Mouse (Mus musculus): Measurements from ENCODE around the gene Ankfy1. TPM values are rescaled to one million over a fixed set of nuclear protein-coding genes. Genes with fewer than 3 reads are reported as not detected.
"Not testable (repeated sequence)": the region's sequence is repeated elsewhere in the genome, so short reads cannot be mapped to it uniquely, and the experiment has no call there.

Ankfy1 gene
- polyA plus RNA-seq, 1 experiment from 2014 or later = 24.6 TPM

DNA sequence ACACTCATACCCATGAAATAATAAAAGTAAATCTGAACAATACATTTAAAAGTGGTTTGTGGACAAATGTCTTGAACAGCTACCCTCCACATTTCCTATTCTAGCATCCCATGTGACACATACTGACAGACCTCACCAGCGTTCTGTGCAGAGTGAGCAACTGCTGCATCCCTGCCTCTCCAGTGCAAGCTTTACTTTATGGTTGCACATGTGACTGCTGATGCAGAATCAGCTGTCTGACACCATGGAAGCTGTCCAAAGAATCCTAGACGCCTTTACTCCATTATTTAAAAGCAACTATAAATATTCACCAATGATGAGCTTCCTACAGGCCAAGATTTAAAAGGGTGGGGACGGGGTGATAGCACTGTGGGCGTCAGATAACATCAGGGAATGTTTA lies 81.7 kb downstream of the Ankfy1 start:
- no peak overlapping the region for H3K27ac ChIP-seq (ENCODE audit: low read length)
- ATAC-seq (ENCODE audit: low FRiP score, low TSS enrichment) = no peak
- H3K9ac ChIP-seq (replicated peaks; ENCODE audit: low read length) = no peak overlapping the region
- H3K4me1 ChIP-seq (ENCODE audit: insufficient read depth, low read length) = no peaks in the 10 kb centered on the region
- H3K4me3 ChIP-seq (ENCODE audit: low read length) = no peak overlapping the region
- no peaks in the 10 kb centered on the region for H3K27me3 ChIP-seq (ENCODE audit: insufficient read depth, low read length)
- H3K4me2 ChIP-seq (replicated peaks; ENCODE audit: low read depth, low read length) = no peak overlapping the region
- H3K36me3 ChIP-seq (ENCODE audit: insufficient read depth, low read length) = peaks cover 20% of the 10 kb centered on the region
- WGBS = 60% methylated on average over 4 of the region's 4 CpGs
- H3K9me3 ChIP-seq (ENCODE audit: low read length) = no peaks in the 10 kb centered on the region

DNA sequence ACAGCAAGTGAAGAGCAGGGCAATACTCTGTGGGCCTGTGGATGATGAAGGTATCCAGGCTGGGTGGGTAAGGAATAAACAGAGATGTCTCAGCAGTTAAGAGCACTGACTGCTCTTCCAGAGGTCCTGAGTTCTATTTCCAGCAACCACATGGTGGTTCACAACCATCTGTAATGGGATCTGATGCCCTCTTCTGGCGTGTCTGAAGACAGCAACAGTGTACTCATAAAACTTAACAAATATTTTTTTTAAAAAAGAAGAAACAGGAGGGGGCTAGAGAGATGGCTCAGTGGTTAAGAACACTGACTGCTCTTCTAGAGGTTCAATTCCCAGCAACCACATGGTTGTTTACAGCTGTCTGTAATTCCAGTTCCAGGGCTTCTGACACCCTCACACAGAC lies 82.8 kb downstream of the Ankfy1 start:
- not testable (repeated sequence) for H3K27ac ChIP-seq (ENCODE audit: low read length); H3K9me3 ChIP-seq (ENCODE audit: low read length); H3K4me2 ChIP-seq (replicated peaks; ENCODE audit: low read depth, low read length); H3K27me3 ChIP-seq (ENCODE audit: insufficient read depth, low read length); ATAC-seq (ENCODE audit: low FRiP score, low TSS enrichment); H3K9ac ChIP-seq (replicated peaks; ENCODE audit: low read length); H3K4me3 ChIP-seq (ENCODE audit: low read length); H3K4me1 ChIP-seq (ENCODE audit: insufficient read depth, low read length)
- peaks cover 14% of the 10 kb centered on the region for H3K36me3 ChIP-seq (ENCODE audit: insufficient read depth, low read length)
- 29% methylated on average over 1 of the region's 1 CpGs for WGBS

DNA sequence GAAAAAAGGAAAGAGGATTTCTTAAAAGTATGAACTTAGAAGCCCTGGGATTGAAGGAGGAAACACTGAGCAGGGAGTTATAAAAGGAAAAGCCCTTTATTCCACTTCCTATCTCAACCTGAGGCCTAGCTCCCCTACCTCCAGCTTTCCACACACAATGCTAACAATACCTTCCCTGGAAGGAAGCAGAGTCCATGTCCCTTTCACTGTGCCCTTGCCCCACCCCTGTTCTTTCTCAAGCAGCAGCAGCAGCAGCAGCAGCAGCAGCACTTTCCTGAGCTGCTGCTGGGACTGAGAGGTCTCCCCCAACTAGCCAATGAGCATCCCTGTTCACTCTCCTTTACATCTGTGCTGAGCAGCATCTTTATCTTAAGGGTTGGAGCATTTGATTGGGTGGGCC lies 89.2 kb downstream of the Ankfy1 start:
- no peak for ATAC-seq (ENCODE audit: low FRiP score, low TSS enrichment)
- Histone ChIP-seq H3K9me3 (ENCODE audit: low read length) (no peaks in the 10 kb centered on the region), H3K36me3 (ENCODE audit: insufficient read depth, low read length) (no peaks in the 10 kb centered on the region), H3K4me1 (ENCODE audit: insufficient read depth, low read length) (no peaks in the 10 kb centered on the region), H3K27me3 (ENCODE audit: insufficient read depth, low read length) (no peaks in the 10 kb centered on the region), H3K4me2 (replicated peaks; ENCODE audit: low read depth, low read length) (no peak overlapping the region), H3K4me3 (ENCODE audit: low read length) (no peak overlapping the region), H3K9ac (replicated peaks; ENCODE audit: low read length) (no peak overlapping the region), H3K27ac (ENCODE audit: low read length) (no peak overlapping the region)

DNA sequence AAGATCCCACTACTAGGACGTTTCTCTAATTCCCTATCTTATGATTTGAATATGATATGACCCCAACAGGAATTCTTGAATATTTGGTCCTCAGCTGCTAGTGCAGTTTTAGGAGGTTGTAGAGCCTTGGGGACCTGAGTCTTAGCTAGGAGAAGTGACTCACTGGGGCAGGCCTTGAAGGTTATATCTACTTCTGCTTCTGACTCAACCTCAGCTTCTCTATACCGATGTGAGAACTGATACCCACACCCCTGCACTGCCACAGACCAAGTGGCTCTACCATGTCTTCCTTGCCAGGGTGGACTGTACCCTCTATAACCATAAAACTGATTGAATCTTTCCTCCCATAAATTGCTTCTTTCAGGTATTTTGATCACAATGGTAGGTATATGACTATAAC lies 92.3 kb downstream of the Ankfy1 start:
- Histone ChIP-seq H3K27me3 (ENCODE audit: insufficient read depth, low read length) (no peaks in the 10 kb centered on the region), H3K36me3 (ENCODE audit: insufficient read depth, low read length) (no peaks in the 10 kb centered on the region), H3K4me2 (replicated peaks; ENCODE audit: low read depth, low read length) (no peak overlapping the region), H3K27ac (ENCODE audit: low read length) (no peak overlapping the region), H3K9ac (replicated peaks; ENCODE audit: low read length) (no peak overlapping the region), H3K4me3 (ENCODE audit: low read length) (no peak overlapping the region), H3K4me1 (ENCODE audit: insufficient read depth, low read length) (no peaks in the 10 kb centered on the region), H3K9me3 (ENCODE audit: low read length) (no peaks in the 10 kb centered on the region)
- ATAC-seq (ENCODE audit: low FRiP score, low TSS enrichment) = no peak
- 79% methylated on average over 2 of the region's 2 CpGs for WGBS

DNA sequence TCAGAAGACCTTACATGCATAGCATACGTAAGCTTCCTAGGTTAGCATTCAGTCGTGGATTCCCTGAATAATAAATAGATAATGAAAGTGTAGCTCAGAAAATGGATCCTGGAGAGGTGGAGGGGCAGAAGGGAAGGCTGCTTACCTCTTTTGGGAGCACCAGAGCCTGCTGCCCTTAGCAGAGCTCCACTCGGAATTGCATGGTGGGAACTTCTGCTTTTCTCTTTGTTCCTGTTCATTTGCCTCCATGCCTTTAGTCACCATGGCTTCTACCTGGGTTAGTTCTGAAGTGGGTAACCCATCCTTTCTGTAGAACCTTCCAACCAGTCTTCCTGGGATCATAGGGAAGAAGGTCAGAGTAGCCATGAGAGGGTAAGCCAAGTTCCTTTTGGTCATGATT lies 92.7 kb downstream of the Ankfy1 start:
- Histone ChIP-seq H3K9ac (replicated peaks; ENCODE audit: low read length) (no peak overlapping the region), H3K4me1 (ENCODE audit: insufficient read depth, low read length) (no peaks in the 10 kb centered on the region), H3K27ac (ENCODE audit: low read length) (no peak overlapping the region), H3K4me3 (ENCODE audit: low read length) (no peak overlapping the region), H3K4me2 (replicated peaks; ENCODE audit: low read depth, low read length) (no peak overlapping the region), H3K9me3 (ENCODE audit: low read length) (no peaks in the 10 kb centered on the region), H3K36me3 (ENCODE audit: insufficient read depth, low read length) (no peaks in the 10 kb centered on the region), H3K27me3 (ENCODE audit: insufficient read depth, low read length) (no peaks in the 10 kb centered on the region)
- ATAC-seq (ENCODE audit: low FRiP score, low TSS enrichment) = no peak
- WGBS = 84% methylated on average over 3 of the region's 3 CpGs

DNA sequence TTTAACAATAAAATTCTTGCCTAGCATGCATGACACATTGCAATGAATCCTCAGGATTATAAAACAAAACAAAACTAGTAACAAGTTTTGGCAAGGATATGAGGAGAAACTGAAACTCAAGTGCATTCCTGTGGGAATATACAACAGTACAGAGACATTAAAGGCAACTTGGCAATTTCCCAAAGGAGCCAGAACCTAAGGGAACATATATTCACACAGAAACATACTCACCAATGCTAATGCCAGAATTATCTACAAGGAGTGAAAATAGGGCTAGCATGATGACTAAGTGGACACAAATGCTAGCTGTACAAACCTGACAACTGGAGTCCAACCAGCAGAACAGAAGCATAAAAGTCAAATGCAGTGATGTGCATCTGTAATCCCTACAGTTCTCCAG lies 102.2 kb downstream of the Ankfy1 start:
- no peak overlapping the region for H3K9ac ChIP-seq (replicated peaks; ENCODE audit: low read length)
- H3K27me3 ChIP-seq (ENCODE audit: insufficient read depth, low read length) = no peaks in the 10 kb centered on the region
- ATAC-seq (ENCODE audit: low FRiP score, low TSS enrichment) = no peak
- H3K4me3 ChIP-seq (ENCODE audit: low read length) = no peak overlapping the region
- no peaks in the 10 kb centered on the region for H3K9me3 ChIP-seq (ENCODE audit: low read length)
- H3K4me1 ChIP-seq (ENCODE audit: insufficient read depth, low read length) = peaks cover 6% of the 10 kb centered on the region; the same call in 1 of the 2 replicates
- H3K36me3 ChIP-seq (ENCODE audit: insufficient read depth, low read length) = no peaks in the 10 kb centered on the region
- no peak overlapping the region for H3K27ac ChIP-seq (ENCODE audit: low read length)
- H3K4me2 ChIP-seq (replicated peaks; ENCODE audit: low read depth, low read length) = no peak overlapping the region

DNA sequence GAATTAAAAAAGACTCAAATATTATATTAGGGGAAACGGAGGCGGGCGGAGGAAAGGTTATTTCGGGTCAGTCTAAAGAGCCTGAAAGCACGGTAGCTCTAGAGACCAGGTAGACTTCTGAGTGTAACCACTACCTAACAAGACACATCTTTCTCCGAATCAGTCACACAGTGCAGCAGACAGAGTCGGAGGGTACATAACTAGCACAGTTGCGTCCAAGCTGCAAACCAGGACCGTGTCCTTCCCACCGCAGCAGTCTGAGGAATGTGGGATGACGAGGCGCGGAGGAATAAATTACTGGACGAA lies 105.3 kb downstream of the Ankfy1 start:
- Histone ChIP-seq H3K4me1 (ENCODE audit: insufficient read depth, low read length) (peaks cover 15% of the 10 kb centered on the region), H3K27ac (ENCODE audit: low read length) (peak overlapping the region; percentile 83), H3K9ac (replicated peaks; ENCODE audit: low read length) (peak overlapping the region; percentile 89), H3K4me3 (ENCODE audit: low read length) (peak overlapping the region; percentile 99), H3K36me3 (ENCODE audit: insufficient read depth, low read length) (no peaks in the 10 kb centered on the region), H3K27me3 (ENCODE audit: insufficient read depth, low read length) (no peaks in the 10 kb centered on the region), H3K9me3 (ENCODE audit: low read length) (no peaks in the 10 kb centered on the region), H3K4me2 (replicated peaks; ENCODE audit: low read depth, low read length) (peak overlapping the region; percentile 69)
- WGBS = 19% methylated on average over 14 of the region's 14 CpGs
- ATAC-seq (ENCODE audit: low FRiP score, low TSS enrichment) = peak; percentile 55

DNA sequence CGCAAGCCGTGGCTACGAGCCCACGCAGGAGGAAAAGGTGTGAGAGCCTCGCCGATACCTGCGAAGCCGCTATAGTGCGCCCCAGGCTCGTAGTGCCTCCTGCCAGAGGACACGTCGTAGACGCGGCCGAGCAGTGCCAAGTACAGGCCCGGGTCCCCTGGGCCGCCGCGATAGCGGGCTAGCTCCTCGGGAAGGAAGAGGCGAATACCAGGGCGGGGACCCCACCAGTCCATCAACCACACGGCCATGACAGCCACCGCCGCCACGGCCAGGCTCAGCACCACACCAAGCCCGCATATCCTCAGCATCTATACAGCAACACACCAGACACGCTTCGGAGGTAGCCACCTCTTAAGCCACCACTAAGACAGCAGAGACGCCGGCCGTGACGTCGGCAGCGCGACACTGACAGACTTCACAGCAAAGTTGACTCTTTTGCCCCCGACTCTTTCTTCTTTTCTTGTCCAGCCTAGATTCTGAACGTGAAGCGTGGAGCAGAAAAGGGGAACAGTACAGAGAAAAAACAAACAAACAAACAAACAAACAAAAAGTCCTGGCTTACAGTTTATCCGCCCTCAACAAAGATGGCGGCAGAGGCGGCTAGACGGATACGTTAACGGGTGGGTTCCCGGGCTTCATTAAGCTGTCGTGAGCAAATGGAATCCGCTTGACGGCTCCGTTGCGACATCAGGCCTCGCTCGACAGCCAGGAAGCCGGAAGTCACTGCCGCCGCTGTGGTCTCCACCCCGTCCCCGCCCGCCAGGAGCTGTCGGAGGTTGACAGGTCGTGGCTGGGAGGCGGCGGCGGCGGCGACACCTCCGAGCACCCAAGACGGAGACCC lies 105.9 kb downstream of the Ankfy1 start, which contains the start of the genes Cyb5d2 and Zzef1:
Gene Cyb5d2, minus strand, starts transcription at position 688 of the 841 bp plus-strand sequence.
Gene Zzef1, plus strand, starts transcription at position 772 of the 841 bp plus-strand sequence.
- WGBS = under 1% methylated on average over 69 of the region's 69 CpGs
- Histone ChIP-seq H3K36me3 (ENCODE audit: insufficient read depth, low read length) (no peaks in the 10 kb centered on the region), H3K9me3 (ENCODE audit: low read length) (no peaks in the 10 kb centered on the region), H3K9ac (replicated peaks; ENCODE audit: low read length) (peak within 1 kb of the TSS; percentile 89), H3K4me3 (ENCODE audit: low read length) (peak within 1 kb of the TSS; percentile 99), H3K4me1 (ENCODE audit: insufficient read depth, low read length) (peaks cover 15% of the 10 kb centered on the region), H3K27me3 (ENCODE audit: insufficient read depth, low read length) (no peaks in the 10 kb centered on the region), H3K4me2 (replicated peaks; ENCODE audit: low read depth, low read length) (peak within 1 kb of the TSS; percentile 89), H3K27ac (ENCODE audit: low read length) (peak within 1 kb of the TSS; percentile 83)
- ATAC-seq (ENCODE audit: low FRiP score, low TSS enrichment) = peak; percentile 94

DNA sequence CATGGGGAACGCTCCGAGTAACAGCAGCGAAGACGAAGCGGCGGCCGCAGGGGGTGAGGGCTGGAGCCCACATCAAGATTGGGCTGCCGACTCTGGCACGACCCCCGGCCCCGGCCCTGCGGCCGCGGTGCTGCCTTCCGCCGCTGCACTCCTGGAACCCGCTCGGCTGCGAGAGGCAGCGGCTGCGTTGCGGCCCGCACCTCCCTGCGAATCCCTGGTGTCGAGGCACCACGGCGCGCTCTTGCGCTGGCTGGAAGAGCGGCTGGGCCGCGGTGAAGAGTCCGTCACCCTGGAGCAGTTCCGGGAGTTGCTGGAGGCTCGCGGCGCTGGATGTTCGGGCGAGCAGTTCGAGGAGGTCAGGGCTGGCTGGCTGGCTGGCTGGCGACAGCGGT lies 106.5 kb downstream of the Ankfy1 start:
- Histone ChIP-seq H3K9me3 (ENCODE audit: low read length) (no peaks in the 10 kb centered on the region), H3K27me3 (ENCODE audit: insufficient read depth, low read length) (no peaks in the 10 kb centered on the region), H3K27ac (ENCODE audit: low read length) (peak overlapping the region; percentile 13; the same call in 1 of the 2 replicates), H3K36me3 (ENCODE audit: insufficient read depth, low read length) (no peaks in the 10 kb centered on the region), H3K4me2 (replicated peaks; ENCODE audit: low read depth, low read length) (peak overlapping the region; percentile 89), H3K4me3 (ENCODE audit: low read length) (peak overlapping the region; percentile 99), H3K9ac (replicated peaks; ENCODE audit: low read length) (peak overlapping the region; percentile 86), H3K4me1 (ENCODE audit: insufficient read depth, low read length) (peaks cover 15% of the 10 kb centered on the region)
- ATAC-seq (ENCODE audit: low FRiP score, low TSS enrichment) = no peak; the same call in 1 of the 2 replicates
- under 1% methylated on average over 42 of the region's 42 CpGs for WGBS

DNA sequence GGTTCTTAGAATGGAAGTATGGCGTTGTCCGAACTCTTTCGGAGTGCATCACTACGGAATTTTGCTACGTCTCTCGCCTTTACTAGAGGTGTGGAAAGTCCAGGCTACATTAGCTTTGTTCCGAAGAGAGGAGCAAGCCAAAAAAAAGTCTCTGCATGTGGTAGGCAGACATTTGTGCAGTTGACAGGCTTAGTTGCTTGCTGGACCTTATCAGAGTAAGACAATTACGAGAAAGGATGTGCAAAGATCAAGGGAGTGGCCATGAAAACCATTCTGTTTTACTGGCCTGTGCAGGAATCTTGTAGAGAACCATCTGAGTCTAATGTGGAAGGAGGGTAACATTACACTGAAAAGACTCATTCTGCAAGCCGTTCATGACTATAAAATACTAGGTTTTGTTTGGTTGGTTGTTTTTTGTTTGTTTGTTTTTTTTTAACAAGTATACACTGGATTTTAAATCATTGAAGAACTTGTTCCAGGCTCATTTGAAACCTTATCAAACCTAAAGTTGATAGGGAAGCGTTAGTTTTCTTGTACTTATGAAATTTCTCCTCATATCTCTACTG lies 107.0 kb downstream of the Ankfy1 start:
- Histone ChIP-seq H3K4me2 (replicated peaks; ENCODE audit: low read depth, low read length) (peak overlapping the region; percentile 89), H3K4me1 (ENCODE audit: insufficient read depth, low read length) (peaks cover 15% of the 10 kb centered on the region), H3K9me3 (ENCODE audit: low read length) (no peaks in the 10 kb centered on the region), H3K27me3 (ENCODE audit: insufficient read depth, low read length) (no peaks in the 10 kb centered on the region), H3K27ac (ENCODE audit: low read length) (no peak overlapping the region), H3K9ac (replicated peaks; ENCODE audit: low read length) (peak overlapping the region; percentile 86), H3K4me3 (ENCODE audit: low read length) (peak overlapping the region; percentile 99), H3K36me3 (ENCODE audit: insufficient read depth, low read length) (no peaks in the 10 kb centered on the region)
- ATAC-seq (ENCODE audit: low FRiP score, low TSS enrichment) = no peak; the same call in 1 of the 2 replicates
- 13% methylated on average over 10 of the region's 10 CpGs for WGBS
